Mouse (Mus musculus): ENCODE results near the gene Tatdn2.

DNA sequence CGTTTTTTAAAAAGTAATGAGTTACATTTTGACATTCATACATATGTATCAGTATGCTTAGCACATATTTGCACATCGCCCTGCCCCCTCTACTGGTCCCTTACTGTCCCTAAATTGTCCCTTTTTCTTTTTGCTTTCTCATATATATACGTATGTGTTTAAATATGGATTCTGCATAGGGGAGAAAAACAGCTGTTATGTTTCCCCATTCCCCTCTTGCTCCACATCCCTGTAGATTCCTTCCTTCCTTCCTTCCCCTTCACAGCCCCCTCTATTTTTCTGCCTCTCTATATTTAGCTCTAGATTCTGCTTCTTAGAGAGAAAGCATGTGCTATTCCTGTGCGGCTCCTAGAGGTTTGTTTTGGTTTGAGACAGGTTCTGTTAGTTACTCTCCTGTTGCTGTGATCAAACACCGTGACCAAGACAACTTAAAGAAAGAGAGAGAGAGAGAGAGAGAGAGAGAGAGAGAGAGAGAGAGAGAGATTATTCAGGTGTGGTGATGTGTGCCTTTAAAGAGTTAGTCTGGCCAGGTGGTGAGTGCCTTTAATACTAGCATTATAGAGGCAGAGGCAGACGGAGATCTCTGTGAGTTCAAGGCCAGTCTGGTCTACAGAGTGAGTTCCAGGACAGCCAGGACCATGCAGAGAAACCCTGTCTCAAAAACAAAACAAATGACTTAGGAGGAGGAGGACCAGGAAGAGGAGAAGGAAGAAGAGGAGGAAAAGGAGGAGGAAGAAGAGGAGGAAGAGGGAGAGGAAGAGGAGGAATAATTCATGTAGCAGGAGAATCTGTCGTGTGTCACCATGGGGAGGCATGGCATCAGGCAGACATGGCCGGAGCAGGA is 37.0 kb upstream of the Tatdn2 start:
- TF ChIP-seq CTCF (conservative IDR thresholded peaks at IDR 0.05; ENCODE audit: low read length) = no peak
- TF ChIP-seq NANOG (IDR thresholded peaks at IDR 0.05; ENCODE audit: borderline replicate concordance, low read length) = no peak
